Mouse (Mus musculus) urinary bladder, adult 2 months (tissue): ENCODE results near the gene Hnrnph1. TPM values are rescaled to one million over a fixed set of nuclear protein-coding genes. Genes with fewer than 3 reads are reported as not detected.

Source experiments
- DNase-seq: peaks from one replicate; pipeline ENCODE4 v3.0.0; 2022; ENCODE audit warnings: low spot score
- polyA plus RNA-seq: library from polyadenylated mRNA; depleted of rRNA; stranded (reverse); fragments of >200 nt; gene quantifications from 2 replicates; pipeline ENCODE4 v1.2.3, GENCODE M21; 2012; rRNA removed

Hnrnph1 gene
- polyA plus RNA-seq, 1 experiment, result 251 TPM

DNA sequence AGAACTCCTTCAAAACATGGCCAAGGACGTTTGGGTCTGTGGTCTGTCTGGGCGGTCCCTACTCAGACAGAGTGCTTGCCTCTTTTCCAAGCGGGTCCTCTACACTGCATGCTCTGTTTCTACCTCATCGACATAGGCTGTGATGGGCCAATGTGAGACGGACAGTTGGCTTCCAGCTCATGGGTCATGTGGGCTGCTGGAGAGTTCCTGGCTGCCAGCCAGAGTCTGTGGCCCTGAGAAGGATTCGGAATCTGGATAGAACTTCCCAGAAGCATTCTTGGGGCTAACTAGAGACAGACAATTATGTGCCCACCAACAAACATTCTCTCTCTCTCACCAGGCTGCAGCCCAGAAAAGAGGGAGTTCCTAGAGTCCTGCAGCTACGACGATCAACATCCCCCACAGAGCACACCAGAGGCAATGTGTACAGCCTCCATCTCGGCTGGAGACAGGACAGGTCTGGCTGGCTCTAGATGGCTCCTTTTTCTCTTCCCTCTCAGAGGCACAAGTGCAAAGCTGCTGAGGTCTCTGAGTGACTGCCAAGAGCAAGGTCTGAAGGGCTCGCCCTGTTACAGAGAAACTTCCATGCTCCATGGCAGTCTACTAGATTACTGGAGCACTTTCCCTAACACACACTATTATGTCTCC, 26.7 kb downstream of the Hnrnph1 start:
- DNase-seq, result no peak

DNA sequence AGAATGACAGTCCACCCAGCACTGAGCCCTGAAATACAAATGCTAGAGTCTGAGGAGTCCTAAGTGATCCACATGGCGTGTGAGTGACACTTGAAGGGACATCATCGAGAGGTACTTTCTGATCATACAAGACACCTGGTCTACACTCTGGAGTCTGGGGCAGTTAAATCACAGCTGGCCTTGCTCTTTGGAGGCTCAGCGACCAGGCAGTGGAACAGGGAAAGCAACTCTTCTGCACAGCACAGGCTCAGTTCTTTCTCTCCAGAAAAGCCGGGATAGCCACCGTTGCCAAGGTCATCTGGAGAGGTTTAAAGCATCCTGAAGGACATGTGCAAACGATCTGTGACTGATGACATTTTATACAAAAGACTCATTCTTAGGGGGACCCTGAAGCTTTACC, 30.4 kb downstream of the Hnrnph1 start:
- no peak for DNase-seq

DNA sequence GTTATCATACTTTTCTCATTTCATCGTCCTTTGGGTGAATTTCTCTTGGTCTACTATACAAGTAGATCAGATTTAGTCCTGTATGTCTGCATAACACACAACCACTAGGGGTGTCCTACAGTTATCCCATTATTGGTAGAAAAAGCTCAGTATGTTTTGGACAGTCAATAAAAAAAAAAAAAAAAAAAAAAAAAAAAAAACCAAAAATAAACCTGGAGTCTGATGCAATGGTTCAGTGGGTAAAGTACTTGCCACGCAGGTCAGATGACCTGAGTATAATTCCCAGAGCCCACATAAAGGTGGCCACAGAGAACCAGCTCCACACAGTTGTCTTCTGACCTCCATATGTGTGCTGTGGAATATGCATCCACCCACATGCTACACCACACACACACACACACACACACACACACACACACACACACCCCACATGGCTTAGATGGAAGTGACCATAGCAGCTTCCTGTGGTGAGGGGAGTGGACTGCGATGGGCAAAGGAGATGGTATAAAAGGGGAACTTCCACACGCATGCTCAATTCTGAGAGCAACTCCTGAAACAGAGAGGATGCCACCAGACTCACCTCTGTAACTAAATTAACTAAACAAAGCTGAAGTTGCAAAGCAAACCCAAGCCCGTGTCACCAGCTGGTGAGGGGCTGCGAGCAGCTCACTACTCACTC, 38.9 kb downstream of the Hnrnph1 start:
- no peak for DNase-seq

DNA sequence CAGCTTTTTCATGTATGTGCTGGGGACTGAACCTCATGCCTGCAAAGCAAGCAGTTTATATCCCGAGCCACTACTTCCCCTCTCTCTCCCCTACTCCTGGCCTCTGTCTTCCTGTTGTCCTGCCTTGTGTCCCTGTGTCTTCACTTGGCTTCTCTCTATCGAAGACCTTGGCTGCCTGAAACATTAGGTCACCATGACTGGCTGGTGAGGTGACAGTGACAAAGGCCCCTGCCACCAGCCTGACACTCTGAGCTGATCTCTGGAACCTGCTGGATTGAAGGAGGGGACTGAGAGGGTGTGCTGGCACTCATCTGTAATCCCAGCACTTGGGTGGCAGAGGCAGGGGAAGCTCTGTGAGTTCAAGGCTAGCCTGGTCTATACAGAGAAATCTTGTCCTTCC, 41.1 kb downstream of the Hnrnph1 start:
- no peak for DNase-seq

DNA sequence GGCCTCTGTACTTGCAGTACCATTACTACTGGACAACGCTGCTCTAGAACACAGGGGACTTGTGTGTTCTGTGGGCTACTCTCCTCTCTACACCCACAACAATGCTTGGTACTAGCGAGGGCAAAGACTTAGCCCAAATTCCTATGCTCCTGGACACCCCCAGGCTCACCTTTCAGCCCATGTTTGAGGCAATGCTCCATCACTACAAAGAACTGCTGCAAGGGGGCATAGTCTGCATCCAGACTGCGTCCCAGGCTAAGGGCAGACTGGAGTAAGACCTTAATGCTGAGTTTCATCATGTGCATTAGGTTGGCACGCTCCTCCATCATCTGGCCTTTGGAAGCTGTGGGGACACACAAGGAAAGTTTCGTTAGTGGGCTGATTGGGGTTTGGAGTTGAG, 44.7 kb downstream of the Hnrnph1 start:
- DNase-seq, result no peak

DNA sequence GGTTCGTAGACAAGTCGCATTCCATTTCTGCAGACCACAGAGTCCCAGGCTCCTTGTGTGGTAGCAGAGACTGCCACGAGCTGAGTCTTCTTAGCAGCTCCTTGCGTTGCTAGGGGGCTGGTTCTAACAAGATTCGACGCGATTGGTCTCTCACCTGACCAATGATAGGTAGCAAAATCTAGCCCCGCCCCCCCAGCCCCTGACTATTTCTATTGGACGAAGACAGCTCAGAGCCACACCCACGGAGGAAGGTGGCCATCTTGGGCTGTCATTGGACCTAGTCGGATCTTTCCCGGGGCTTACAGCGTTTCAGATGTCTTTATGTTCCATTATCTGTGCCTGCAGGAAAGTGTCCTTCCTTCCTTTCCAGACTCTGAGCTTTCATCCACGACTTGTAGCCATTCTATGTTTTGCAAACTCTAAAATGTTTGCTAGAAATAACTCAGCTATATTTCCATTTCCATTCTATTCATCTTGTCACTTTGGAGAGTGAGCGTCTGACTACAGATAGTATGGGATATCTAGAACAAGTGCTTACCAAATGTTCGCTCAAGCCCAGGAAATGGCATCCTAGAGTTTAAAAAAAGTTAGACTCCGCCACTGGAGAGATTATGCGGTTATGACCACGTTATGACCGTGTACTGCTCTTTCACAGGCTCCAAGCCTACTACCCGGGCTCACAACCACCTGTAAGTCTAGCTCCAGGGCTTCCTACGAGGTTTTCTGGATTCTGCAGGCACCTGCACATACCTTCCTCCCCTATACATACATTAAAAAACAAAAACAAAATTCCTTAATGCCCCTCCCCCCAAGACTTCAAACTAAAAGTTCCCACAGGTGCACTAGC, 45.4 kb downstream of the Hnrnph1 start:
- DNase-seq, result no peak

DNA sequence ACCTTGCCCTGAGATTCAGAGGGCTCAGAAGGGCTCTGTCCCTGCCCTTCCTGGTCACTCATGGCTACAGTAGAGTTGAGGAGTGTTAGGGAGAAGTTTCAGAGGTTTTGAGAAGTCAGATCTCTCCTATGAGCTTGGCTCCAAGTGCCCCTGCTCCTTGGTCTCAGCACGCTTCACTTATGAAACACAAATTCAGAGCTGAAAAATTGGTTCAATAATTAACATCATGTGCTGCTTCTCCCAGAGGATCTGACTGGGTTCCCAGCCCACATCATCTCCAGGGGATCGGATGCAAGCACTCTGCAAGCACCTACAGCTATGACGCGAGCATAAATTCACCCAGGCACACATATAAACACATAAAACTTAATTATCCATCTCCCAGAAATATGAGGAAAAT, 49.3 kb downstream of the Hnrnph1 start:
- no peak for DNase-seq

DNA sequence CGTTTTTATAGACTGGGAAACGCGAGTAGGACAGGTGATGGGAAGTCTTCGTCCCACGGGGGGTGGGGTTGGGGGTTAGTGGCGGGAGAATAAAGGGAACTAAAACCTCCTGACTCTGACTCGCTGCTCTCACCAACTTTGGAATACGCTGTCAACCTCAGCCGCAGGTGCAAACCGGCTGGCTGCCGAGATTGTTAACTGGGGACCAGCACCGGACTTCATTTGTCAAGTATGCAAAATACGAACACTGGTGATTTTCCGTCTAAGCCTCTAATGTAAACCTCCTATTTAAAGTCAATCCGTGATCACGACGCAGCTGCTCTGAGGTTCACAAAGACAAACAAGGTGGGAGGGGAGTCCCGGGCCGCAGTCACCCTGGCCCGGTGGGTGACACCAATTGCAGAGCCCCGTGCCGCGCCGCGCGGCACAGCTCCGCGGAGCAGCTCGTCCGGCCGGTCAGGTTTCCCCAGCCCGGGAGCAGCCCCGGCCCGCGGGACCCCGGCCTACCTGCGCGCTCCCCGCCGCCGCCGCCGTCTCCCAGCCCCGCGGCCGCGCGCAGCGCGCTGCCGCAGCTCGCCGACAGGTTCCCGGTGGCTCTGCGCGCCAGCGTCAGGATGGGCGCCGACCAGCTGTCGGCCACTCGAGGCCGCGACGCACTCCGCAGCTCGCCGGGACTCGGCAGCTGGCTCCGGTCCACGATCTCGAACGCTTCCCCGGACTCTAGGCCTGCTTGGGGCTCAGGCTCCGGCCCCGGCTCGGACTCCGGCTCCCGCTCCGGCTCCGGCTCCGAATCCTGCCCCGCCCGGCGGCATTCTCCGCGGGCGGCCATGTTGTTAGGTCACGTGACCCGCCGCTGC, 53.7 kb downstream of the Hnrnph1 start, which contains the start of gene Rufy1:
Gene Rufy1, minus strand, starts transcription at position 849 of the 857 bp plus-strand sequence.
- DNase-seq, result peak; percentile 87

DNA sequence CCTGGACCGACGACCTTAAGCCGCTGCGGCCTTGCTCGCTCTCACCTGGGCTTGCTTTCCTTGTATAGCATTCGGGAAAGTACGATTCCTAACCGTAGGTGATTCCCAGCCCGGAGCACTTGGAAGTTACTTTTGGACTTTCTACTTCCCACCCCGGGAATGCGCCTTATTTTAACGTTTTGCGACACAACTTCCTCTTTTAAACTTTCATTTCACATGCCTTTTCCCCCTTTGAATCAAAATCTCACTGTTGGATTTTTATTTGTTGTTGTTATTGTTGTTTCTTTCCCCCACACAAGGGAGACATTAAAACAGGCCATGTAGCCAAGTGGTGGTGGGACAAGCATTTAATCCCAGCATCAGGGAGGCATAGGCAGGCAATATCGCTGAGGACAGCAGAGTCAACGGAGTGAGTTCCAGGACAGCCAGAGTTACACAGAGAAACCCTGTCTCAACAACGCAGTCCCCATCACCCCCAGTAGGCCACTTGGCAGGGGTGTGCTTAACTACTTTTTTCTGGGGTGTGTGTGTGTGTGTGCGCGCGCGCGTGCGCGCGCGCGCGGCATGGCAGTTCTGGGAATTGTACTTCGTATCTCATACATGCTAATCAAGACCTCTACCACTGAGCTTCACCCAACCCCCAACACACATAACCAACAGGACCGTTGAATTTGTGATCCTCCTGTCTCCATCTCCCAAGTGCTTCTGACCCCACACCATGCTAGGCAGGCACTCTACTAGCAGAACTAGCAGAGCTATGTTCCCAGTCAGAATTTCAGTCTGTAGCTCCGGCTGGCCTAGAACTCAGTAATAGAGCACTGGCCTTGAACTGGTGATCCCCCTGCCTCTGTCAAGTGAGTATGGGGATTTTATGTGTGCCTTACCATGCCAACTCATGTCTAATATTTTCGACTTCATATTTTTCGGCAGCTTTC, 54.6 kb downstream of the Hnrnph1 start:
- no peak for DNase-seq

DNA sequence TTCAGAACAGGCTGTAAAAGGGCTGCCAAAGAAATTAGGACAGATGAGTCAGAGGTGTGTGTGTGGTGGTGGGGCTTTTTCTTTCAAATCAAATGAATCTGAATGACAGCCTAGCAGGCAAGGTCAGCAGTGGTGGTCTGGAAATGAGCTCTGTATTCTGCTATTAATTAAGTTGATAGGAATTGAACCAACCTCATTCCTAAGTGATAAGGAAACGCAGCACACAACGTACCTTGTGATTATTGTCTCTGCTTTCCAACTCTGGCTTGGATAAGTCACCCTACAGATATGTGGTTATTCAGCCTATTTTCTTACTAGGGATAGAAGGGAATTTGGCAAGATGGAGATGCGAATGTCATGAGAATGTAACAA, 55.3 kb downstream of the Hnrnph1 start:
- DNase-seq, result no peak

DNA sequence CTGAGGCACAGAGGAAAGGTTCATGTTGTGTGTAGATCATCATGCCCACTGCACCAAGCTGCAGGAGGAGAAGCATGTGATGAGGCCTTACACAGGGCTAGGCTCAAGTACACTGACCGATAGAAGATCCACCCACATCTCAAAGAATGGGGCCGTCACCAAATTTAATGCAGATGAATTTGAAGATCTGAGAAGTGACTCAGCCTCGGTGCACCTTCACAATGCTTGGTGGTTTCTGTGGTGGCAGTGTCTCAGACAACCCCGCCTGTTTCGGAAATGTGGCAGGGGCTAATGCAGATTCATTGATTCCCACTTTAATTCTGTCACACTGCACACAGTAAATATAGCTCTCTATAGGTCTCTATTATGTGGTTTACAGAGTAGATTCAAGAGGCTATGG, 56.1 kb downstream of the Hnrnph1 start:
- DNase-seq, result no peak

Other genes with a start within 250 kb of the Hnrnph1 start
- gene Tbc1d9b, start 245.6 kb upstream of the Hnrnph1 start, polyA plus RNA-seq, result 36.3 and 45.8 TPM in 2 replicates
- gene Mrnip, start 202.5 kb upstream of the Hnrnph1 start, polyA plus RNA-seq, result 8.7 and 11.5 TPM in 2 replicates
- gene Sqstm1, start 166.2 kb upstream of the Hnrnph1 start, polyA plus RNA-seq, result 317 and 373 TPM in 2 replicates
- gene Mgat4b, start 166.1 kb upstream of the Hnrnph1 start, polyA plus RNA-seq, result 47.4 and 54.3 TPM in 2 replicates
- gene Ltc4s, start 138.4 kb upstream of the Hnrnph1 start, polyA plus RNA-seq, result 16.8 and 36.1 TPM in 2 replicates
- gene Maml1, start 84.7 kb upstream of the Hnrnph1 start, polyA plus RNA-seq, result 12.2 and 15.2 TPM in 2 replicates
- 177 and 247 TPM in 2 replicates for gene Canx, start 51.3 kb upstream of the Hnrnph1 start, polyA plus RNA-seq
- 0.12 and 0.25 TPM in 2 replicates for gene Cby3, start 22.5 kb upstream of the Hnrnph1 start, polyA plus RNA-seq
- 27.2 and 29.3 TPM in 2 replicates for gene Rufy1, start 54.1 kb downstream of the Hnrnph1 start, polyA plus RNA-seq
- 30.9 and 45.5 TPM in 2 replicates for gene Adamts2, start 225.1 kb downstream of the Hnrnph1 start, polyA plus RNA-seq